Mouse (Mus musculus) midbrain, postnatal 0 days (tissue): ENCODE measurements at regions not wholly inside any gene's neighbourhood (a gene's known extent, or its start where the extent isn't known, plus 50 kb on each side); places are given as distances from the start of the nearest gene placed in this dataset.

Source experiments
- ATAC-seq: fragments of 200-750 bp; cut with Nextera tagmentation; 2 replicates; pipeline ENCODE4 v1.8.0; 2017; ENCODE audit warnings: moderate number of reproducible peaks, mild to moderate bottlenecking, moderate TSS enrichment, moderate library complexity; ENCODE audit not compliant: low FRiP score
- DNase-seq: peaks from one replicate; pipeline ENCODE4 v3.0.0-alpha.2; 2015; ENCODE audit warnings: low spot score
- H3K27ac ChIP-seq: fragments of 300-500 bp; sonication (generic); 2 replicates; pipeline ENCODE4 v1.5.1; 2014; ENCODE audit warnings: low read depth, mild to moderate bottlenecking, low read length, mixed read lengths
- H3K27me3 ChIP-seq: fragments of 300-500 bp; sonication (generic); 2 replicates; pipeline ENCODE4 v1.6.1; 2014; ENCODE audit warnings: low read length, control low read depth, mixed read lengths; ENCODE audit not compliant: insufficient read depth
- H3K36me3 ChIP-seq: fragments of 300-500 bp; sonication (generic); 2 replicates; pipeline ENCODE4 v1.6.1; 2014; ENCODE audit warnings: low read length, control low read depth, mixed read lengths; ENCODE audit not compliant: insufficient read depth
- H3K4me1 ChIP-seq: fragments of 300-500 bp; sonication (generic); 2 replicates; pipeline ENCODE4 v1.6.1; 2014; ENCODE audit warnings: mild to moderate bottlenecking, control low read depth, antibody characterized with exemption, low read length, mixed read lengths; ENCODE audit not compliant: insufficient read depth
- H3K4me2 ChIP-seq: fragments of 300-500 bp; sonication (generic); 2 replicates; pipeline ENCODE4 v1.6.1; 2014; ENCODE audit warnings: low read depth, mild to moderate bottlenecking, low read length, mixed read lengths; ENCODE audit not compliant: poor library complexity, severe bottlenecking
- H3K4me3 ChIP-seq: fragments of 300-500 bp; sonication (generic); 2 replicates; pipeline ENCODE4 v1.5.1; 2014; ENCODE audit warnings: low read depth, mild to moderate bottlenecking, low read length, moderate library complexity
- H3K9ac ChIP-seq: fragments of 300-500 bp; sonication (generic); replicated peaks from 2 replicates; pipeline ENCODE4 v1.6.1; 2014; ENCODE audit warnings: mild to moderate bottlenecking, low read length, moderate library complexity, mixed read lengths; ENCODE audit not compliant: poor library complexity, severe bottlenecking
- H3K9me3 ChIP-seq: fragments of 300-500 bp; sonication (generic); 2 replicates; pipeline ENCODE4 v1.6.1; 2016; ENCODE audit warnings: low read length, control low read depth
- CTCF ChIP-seq: IDR thresholded peaks from 2 replicates; pipeline ENCODE4 v1.5.1; 2016; ENCODE audit warnings: antibody characterized with exemption, mild to moderate bottlenecking
- WGBS: fragments of 180-500 bp; shearing (Covaris S2); extraction: QIAGEN DNeasy Blood & Tissue Kit; methylation state at CpG from one replicate; pipeline ENCODE4 v1.1.7; 2014; 5-methylcytosine and 5-hydroxymethylcytosine counted together

- Histone ChIP-seq H3K4me2 (no peak overlapping the region), H3K36me3 (no peaks in the 10 kb centered on the region), H3K9me3 (no peaks in the 10 kb centered on the region), H3K4me3 (no peak overlapping the region), H3K27me3 (no peaks in the 10 kb centered on the region), H3K27ac (no peak overlapping the region), H3K9ac (no peak overlapping the region), H3K4me1 (no peaks in the 10 kb centered on the region)
- ATAC-seq (no peak), DNase-seq (peak; percentile 49)
- WGBS: 59% methylated on average over 7 of the region's 7 CpGs
- TF ChIP-seq CTCF: no peak
Observed at GRCm38 (mm10) chr12:5494657-5495512, 119.4 kb upstream of the Klhl29 start.

- H3K27ac ChIP-seq: no peak overlapping the region
- H3K4me3 ChIP-seq: no peak overlapping the region
- no peaks in the 10 kb centered on the region for H3K9me3 ChIP-seq
- H3K27me3 ChIP-seq: no peaks in the 10 kb centered on the region
- DNase-seq (peak; percentile 72), ATAC-seq (no peak)
- no peak overlapping the region for H3K9ac ChIP-seq
- no peaks in the 10 kb centered on the region for H3K4me1 ChIP-seq
- WGBS: 26% methylated on average over 9 of the region's 9 CpGs
- H3K36me3 ChIP-seq: no peaks in the 10 kb centered on the region
- 0 out of 2 replicates have a peak, but pooled peaks have one; percentile 8 for TF ChIP-seq CTCF
- H3K4me2 ChIP-seq: no peak overlapping the region
Observed at GRCm38 (mm10) chr12:5464250-5464899, 88.9 kb upstream of the Klhl29 start.

- H3K27me3 ChIP-seq: no peaks in the 10 kb centered on the region
- no peaks in the 10 kb centered on the region for H3K9me3 ChIP-seq
- no peak for ATAC-seq
- no peak for DNase-seq
- no peaks in the 10 kb centered on the region for H3K36me3 ChIP-seq
- H3K9ac ChIP-seq: no peak overlapping the region
- no peak overlapping the region for H3K4me2 ChIP-seq
- H3K4me1 ChIP-seq: no peaks in the 10 kb centered on the region
- no peak overlapping the region for H3K4me3 ChIP-seq
- 93% methylated on average over 2 of the region's 2 CpGs for WGBS
- no peak for TF ChIP-seq CTCF
- no peak overlapping the region for H3K27ac ChIP-seq
Observed at GRCm38 (mm10) chr12:5453157-5453556, 77.7 kb upstream of the Klhl29 start.

- no peak for ATAC-seq
- peak; percentile 54 for DNase-seq
- Histone ChIP-seq H3K4me3 (no peak overlapping the region), H3K27me3 (no peaks in the 10 kb centered on the region), H3K9me3 (no peaks in the 10 kb centered on the region), H3K27ac (no peak overlapping the region; the same call in 1 of the 2 replicates), H3K36me3 (no peaks in the 10 kb centered on the region), H3K4me1 (no peaks in the 10 kb centered on the region), H3K9ac (no peak overlapping the region), H3K4me2 (no peak overlapping the region)
- no peak for TF ChIP-seq CTCF
- WGBS: 30% methylated on average over 2 of the region's 2 CpGs
Observed at GRCm38 (mm10) chr12:5443730-5444129, 68.2 kb upstream of the Klhl29 start.

GRCm38 (mm10) chr12:5443091-5443531 is 67.6 kb upstream of the Klhl29 start:
- ATAC-seq (no peak), DNase-seq (no peak)
- Histone ChIP-seq H3K9me3 (no peaks in the 10 kb centered on the region), H3K9ac (no peak overlapping the region), H3K36me3 (no peaks in the 10 kb centered on the region), H3K4me2 (no peak overlapping the region), H3K4me3 (no peak overlapping the region), H3K27me3 (no peaks in the 10 kb centered on the region), H3K27ac (no peak overlapping the region), H3K4me1 (no peaks in the 10 kb centered on the region)
- 53% methylated on average over 7 of the region's 7 CpGs for WGBS
- no peak for TF ChIP-seq CTCF

- 91% methylated on average over 5 of the region's 5 CpGs for WGBS
Observed at GRCm38 (mm10) chr12:5442679-5443078, 67.2 kb upstream of the Klhl29 start.

More at GRCm38 (mm10) chr12:5442679-5443078, 67.2 kb upstream of the Klhl29 start:
- H3K9ac ChIP-seq: no peak overlapping the region
- no peak for DNase-seq
- H3K9me3 ChIP-seq: no peaks in the 10 kb centered on the region
- H3K27ac ChIP-seq: no peak overlapping the region
- H3K4me1 ChIP-seq: no peaks in the 10 kb centered on the region
- no peak overlapping the region for H3K4me3 ChIP-seq
- H3K4me2 ChIP-seq: no peak overlapping the region
- TF ChIP-seq CTCF: no peak
- ATAC-seq: no peak
- no peaks in the 10 kb centered on the region for H3K36me3 ChIP-seq
- H3K27me3 ChIP-seq: no peaks in the 10 kb centered on the region
